Mouse (Mus musculus): ENCODE measurements around the gene Lclat1. TPM values are rescaled to one million over a fixed set of nuclear protein-coding genes. Genes with fewer than 3 reads are reported as not detected.

The Lclat1 gene
- not detected in 2 replicates for polyA plus RNA-seq (2012)

DNA sequence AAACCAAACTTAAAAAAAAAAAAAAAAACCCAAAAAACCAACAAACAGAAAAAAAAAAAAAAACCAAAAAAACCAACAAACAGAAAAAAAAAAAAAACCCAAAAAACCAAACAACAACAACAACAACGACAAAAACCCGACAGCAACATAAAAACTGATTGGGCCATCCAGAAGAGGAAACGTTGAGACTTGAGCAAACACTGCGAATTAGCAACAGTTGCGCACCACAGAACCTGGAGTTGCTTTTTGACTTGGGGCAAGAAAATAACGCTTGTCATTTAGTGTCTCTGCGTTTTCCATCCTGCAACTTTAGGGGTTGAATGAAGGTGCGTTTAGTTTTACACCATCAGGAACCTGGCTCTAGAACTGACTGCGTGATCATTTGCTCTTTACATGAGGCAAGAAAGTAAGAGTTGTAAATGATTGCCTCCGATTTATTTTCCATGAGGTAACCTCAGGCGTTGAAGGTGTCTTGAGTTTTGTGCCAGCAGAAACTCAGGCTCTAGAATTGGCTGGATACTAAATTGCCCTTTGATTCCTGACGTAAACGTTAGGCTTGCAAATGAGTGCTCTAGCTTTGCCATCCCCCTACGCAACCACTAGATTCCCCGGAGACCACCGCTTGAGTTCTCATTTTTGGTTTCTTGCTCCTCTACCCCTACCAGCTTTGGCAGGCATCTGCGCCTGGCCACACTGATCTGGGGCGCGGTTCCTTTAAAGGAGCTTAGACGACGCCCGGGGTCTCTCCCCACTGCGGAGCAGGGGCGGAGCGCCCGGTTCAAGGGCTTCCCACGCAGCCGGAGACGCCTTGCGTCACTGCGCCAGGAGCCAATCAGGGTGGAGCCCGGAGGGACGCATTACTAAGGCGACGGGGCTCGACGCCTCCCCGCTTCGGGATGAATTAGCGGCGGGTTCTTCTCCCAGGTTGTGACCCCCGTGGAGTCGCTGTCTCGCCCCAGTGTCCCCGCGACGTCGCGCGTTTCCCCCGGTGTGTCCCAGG is at the start of gene Lclat1:
Gene Lclat1 (plus strand): TSS at position 828 of the 1,000 bp plus-strand sequence.
- peak within 1 kb of the TSS; percentile 82 for H3K4me3 ChIP-seq (replicated peaks)
- no peaks in the 10 kb centered on the region for H3K9me3 ChIP-seq (ENCODE audit: control insufficient read depth, low read length)
- no peak for TF ChIP-seq GATA1 (IDR thresholded peaks at IDR 0.05; ENCODE audit: low read length)
- TF ChIP-seq TAL1 (IDR thresholded peaks at IDR 0.05; ENCODE audit: low read length) = no peak
- peaks cover 6% of the 10 kb centered on the region; the same call in 1 of the 2 replicates for H3K27me3 ChIP-seq (ENCODE audit: control insufficient read depth)
- H3K4me1 ChIP-seq (ENCODE audit: control insufficient read depth) = peaks cover 19% of the 10 kb centered on the region
- no peaks in the 10 kb centered on the region for H3K36me3 ChIP-seq (ENCODE audit: control insufficient read depth)

- TF ChIP-seq TAL1 (IDR thresholded peaks at IDR 0.05; ENCODE audit: low read length) (no peak), GATA1 (IDR thresholded peaks at IDR 0.05; ENCODE audit: low read length) (no peak)
- no peaks in the 10 kb centered on the region for H3K9me3 ChIP-seq (ENCODE audit: control insufficient read depth, low read length)
- H3K27me3 ChIP-seq (ENCODE audit: control insufficient read depth) = no peaks in the 10 kb centered on the region
- H3K4me1 ChIP-seq (ENCODE audit: control insufficient read depth) = no peaks in the 10 kb centered on the region
- H3K4me3 ChIP-seq (replicated peaks) = no peak overlapping the region
- H3K36me3 ChIP-seq (ENCODE audit: control insufficient read depth) = no peaks in the 10 kb centered on the region
Observed at GRCm38 (mm10) chr17:73058319-73058718, 49.5 kb upstream of the Lclat1 start.

- Histone ChIP-seq H3K27me3 (ENCODE audit: control insufficient read depth) (no peaks in the 10 kb centered on the region), H3K4me1 (ENCODE audit: control insufficient read depth) (no peaks in the 10 kb centered on the region), H3K4me3 (replicated peaks) (no peak overlapping the region), H3K36me3 (ENCODE audit: control insufficient read depth) (no peaks in the 10 kb centered on the region), H3K9me3 (ENCODE audit: control insufficient read depth, low read length) (no peaks in the 10 kb centered on the region)
- TF ChIP-seq GATA1 (IDR thresholded peaks at IDR 0.05; ENCODE audit: low read length) = no peak
- no peak for TF ChIP-seq TAL1 (IDR thresholded peaks at IDR 0.05; ENCODE audit: low read length)
Observed at GRCm38 (mm10) chr17:73060224-73060896, 47.4 kb upstream of the Lclat1 start.

GRCm38 (mm10) chr17:73060897-73061252 is 46.9 kb upstream of the Lclat1 start:
- Histone ChIP-seq H3K27me3 (ENCODE audit: control insufficient read depth) (no peaks in the 10 kb centered on the region), H3K36me3 (ENCODE audit: control insufficient read depth) (no peaks in the 10 kb centered on the region), H3K4me3 (replicated peaks) (no peak overlapping the region), H3K4me1 (ENCODE audit: control insufficient read depth) (no peaks in the 10 kb centered on the region), H3K9me3 (ENCODE audit: control insufficient read depth, low read length) (no peaks in the 10 kb centered on the region)
- TF ChIP-seq GATA1 (IDR thresholded peaks at IDR 0.05; ENCODE audit: low read length) (no peak), TAL1 (IDR thresholded peaks at IDR 0.05; ENCODE audit: low read length) (no peak)

- H3K36me3 ChIP-seq (ENCODE audit: control insufficient read depth) = no peaks in the 10 kb centered on the region
- TF ChIP-seq TAL1 (IDR thresholded peaks at IDR 0.05; ENCODE audit: low read length) (no peak), GATA1 (IDR thresholded peaks at IDR 0.05; ENCODE audit: low read length) (no peak)
- H3K9me3 ChIP-seq (ENCODE audit: control insufficient read depth, low read length) = no peaks in the 10 kb centered on the region
- H3K4me1 ChIP-seq (ENCODE audit: control insufficient read depth) = no peaks in the 10 kb centered on the region
- no peaks in the 10 kb centered on the region for H3K27me3 ChIP-seq (ENCODE audit: control insufficient read depth)
- no peak overlapping the region for H3K4me3 ChIP-seq (replicated peaks)
Observed at GRCm38 (mm10) chr17:73062701-73063100, 45.1 kb upstream of the Lclat1 start.

DNA sequence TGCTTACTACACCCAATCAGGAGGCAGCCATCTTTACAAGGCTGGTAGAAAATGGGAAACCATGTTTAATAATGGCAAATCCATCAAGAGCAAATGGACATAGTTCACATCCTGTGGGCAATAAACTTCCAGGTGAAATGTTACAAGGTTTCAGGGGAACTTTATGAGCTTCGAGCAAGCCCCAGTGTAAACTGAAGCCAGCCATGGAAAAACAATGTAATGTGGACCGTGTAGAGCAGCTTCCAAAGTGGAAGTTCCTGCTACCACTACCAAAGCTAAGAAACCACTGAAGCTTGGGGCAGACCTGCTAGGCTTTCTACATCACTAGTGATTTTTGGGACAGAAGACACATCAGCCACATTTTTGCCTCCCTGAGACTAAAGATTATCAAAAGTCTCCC is 44.5 kb upstream of the Lclat1 start:
- TF ChIP-seq TAL1 (IDR thresholded peaks at IDR 0.05; ENCODE audit: low read length) (no peak), GATA1 (IDR thresholded peaks at IDR 0.05; ENCODE audit: low read length) (no peak)
- Histone ChIP-seq H3K4me1 (ENCODE audit: control insufficient read depth) (no peaks in the 10 kb centered on the region), H3K36me3 (ENCODE audit: control insufficient read depth) (no peaks in the 10 kb centered on the region)

DNA sequence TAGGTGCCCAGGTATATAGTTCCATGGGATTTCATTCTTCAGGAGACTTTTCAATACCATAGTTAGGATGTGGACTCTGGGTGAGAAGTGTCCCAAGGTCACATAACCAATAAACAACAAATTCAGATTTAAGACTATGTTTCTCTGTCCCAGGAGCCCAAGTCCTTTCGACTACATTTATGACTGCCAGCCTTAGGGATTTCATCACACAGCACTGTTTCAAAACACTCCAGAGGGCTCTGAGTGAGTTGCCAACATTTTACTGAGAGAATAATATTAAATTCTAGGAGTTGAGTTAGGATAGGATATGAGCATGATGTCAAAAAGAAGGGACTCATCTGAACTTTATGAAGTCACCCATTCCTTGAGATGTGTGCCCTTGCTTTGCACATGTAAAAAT is 44.0 kb upstream of the Lclat1 start:
- Histone ChIP-seq H3K4me1 (ENCODE audit: control insufficient read depth) (no peaks in the 10 kb centered on the region), H3K4me3 (replicated peaks) (no peak overlapping the region), H3K36me3 (ENCODE audit: control insufficient read depth) (no peaks in the 10 kb centered on the region), H3K27me3 (ENCODE audit: control insufficient read depth) (no peaks in the 10 kb centered on the region), H3K9me3 (ENCODE audit: control insufficient read depth, low read length) (no peaks in the 10 kb centered on the region)
- no peak for TF ChIP-seq GATA1 (IDR thresholded peaks at IDR 0.05; ENCODE audit: low read length)
- TF ChIP-seq TAL1 (IDR thresholded peaks at IDR 0.05; ENCODE audit: low read length) = no peak

More for the DNA sequence above, 44.5 kb upstream of the Lclat1 start:
- H3K27me3 ChIP-seq (ENCODE audit: control insufficient read depth) = no peaks in the 10 kb centered on the region
- no peaks in the 10 kb centered on the region for H3K9me3 ChIP-seq (ENCODE audit: control insufficient read depth, low read length)
- no peak overlapping the region for H3K4me3 ChIP-seq (replicated peaks)

GRCm38 (mm10) chr17:73066387-73067169 is 41.2 kb upstream of the Lclat1 start:
- no peak overlapping the region for H3K4me3 ChIP-seq (replicated peaks)
- H3K36me3 ChIP-seq (ENCODE audit: control insufficient read depth) = no peaks in the 10 kb centered on the region
- no peaks in the 10 kb centered on the region for H3K4me1 ChIP-seq (ENCODE audit: control insufficient read depth)
- H3K27me3 ChIP-seq (ENCODE audit: control insufficient read depth) = no peaks in the 10 kb centered on the region
- TF ChIP-seq TAL1 (IDR thresholded peaks at IDR 0.05; ENCODE audit: low read length) (no peak), GATA1 (IDR thresholded peaks at IDR 0.05; ENCODE audit: low read length) (no peak)
- H3K9me3 ChIP-seq (ENCODE audit: control insufficient read depth, low read length) = no peaks in the 10 kb centered on the region
